Mouse (Mus musculus) forebrain, embryonic 15.5 days (tissue): ENCODE measurements around the gene Hist2h2be. TPM values are rescaled to one million over a fixed set of nuclear protein-coding genes. Genes with fewer than 3 reads are reported as not detected.
"Not testable (repeated sequence)": the region's sequence is repeated elsewhere in the genome, so short reads cannot be mapped to it uniquely, and the experiment has no call there.

Source experiments
- ATAC-seq: fragments of 200-750 bp; cut with Nextera tagmentation; replicated peaks from 2 replicates; pipeline ENCODE4 v1.8.0; 2017; ENCODE audit warnings: mild to moderate bottlenecking, moderate TSS enrichment, moderate library complexity
- H3K27ac ChIP-seq: fragments of 300-500 bp; sonication (generic); replicated peaks from 2 replicates; pipeline ENCODE4 v1.5.1; 2015; ENCODE audit warnings: mild to moderate bottlenecking, inconsistent platforms
- H3K27me3 ChIP-seq: fragments of 300-500 bp; sonication (generic); 2 replicates; pipeline ENCODE4 v1.6.1; 2015; ENCODE audit warnings: inconsistent platforms
- H3K36me3 ChIP-seq: fragments of 300-500 bp; sonication (generic); 2 replicates; pipeline ENCODE4 v1.6.1; 2015; ENCODE audit warnings: mild to moderate bottlenecking, inconsistent platforms
- H3K4me1 ChIP-seq: fragments of 300-500 bp; sonication (generic); 2 replicates; pipeline ENCODE4 v1.6.1; 2015; ENCODE audit warnings: inconsistent platforms
- H3K4me2 ChIP-seq: fragments of 300-500 bp; sonication (generic); replicated peaks from 2 replicates; pipeline ENCODE4 v1.6.1; 2015; ENCODE audit warnings: mild to moderate bottlenecking, inconsistent platforms
- H3K4me3 ChIP-seq: fragments of 300-500 bp; sonication (generic); 2 replicates; pipeline ENCODE4 v1.5.1; 2015; ENCODE audit warnings: mild to moderate bottlenecking, inconsistent platforms
- H3K9ac ChIP-seq: fragments of 300-500 bp; sonication (generic); replicated peaks from 2 replicates; pipeline ENCODE4 v1.6.1; 2015; ENCODE audit warnings: mild to moderate bottlenecking, inconsistent platforms
- H3K9me3 ChIP-seq: fragments of 300-500 bp; sonication (generic); 2 replicates; pipeline ENCODE4 v1.6.1; 2016; ENCODE audit warnings: inconsistent platforms
- WGBS: fragments of 180-500 bp; shearing (Covaris S2); methylation state at CpG from one replicate; pipeline ENCODE4 v1.1.7; 2015; ENCODE audit warnings: mixed read lengths; 5-methylcytosine and 5-hydroxymethylcytosine counted together
- polyA plus RNA-seq: library from polyadenylated mRNA; unstranded; fragments of >200 nt; fragmentation: Nextera tagmentation; extraction: Ambion mirVana; gene quantifications from 2 replicates; pipeline ENCODE4 v1.2.1, GENCODE M21; 2015

Hist2h2be gene
- polyA plus RNA-seq, 1 experiment from 2014 or later: 9.7 TPM

DNA sequence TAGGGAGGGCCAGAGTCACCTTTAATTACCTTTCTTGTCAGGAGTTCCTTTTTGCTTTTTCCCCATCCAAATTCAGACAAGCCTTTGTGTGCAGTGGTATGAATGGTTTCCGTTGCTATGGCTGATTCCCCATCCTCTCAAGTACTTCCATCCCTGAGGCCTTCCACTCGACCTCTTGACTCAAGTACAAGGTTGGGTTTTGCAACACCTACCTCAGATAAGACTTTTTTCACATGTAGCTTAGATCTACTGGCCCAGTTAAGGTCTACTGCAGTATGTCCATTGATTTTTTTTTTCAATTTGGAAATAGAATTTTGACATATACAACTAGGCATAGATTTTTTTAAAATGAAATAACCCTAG is 10.8 kb downstream of the Hist2h2be start:
- no peaks in the 10 kb centered on the region for H3K9me3 ChIP-seq
- H3K27ac ChIP-seq: no peak overlapping the region
- no peaks in the 10 kb centered on the region for H3K4me1 ChIP-seq
- H3K9ac ChIP-seq: no peak overlapping the region
- no peak overlapping the region for H3K4me3 ChIP-seq
- H3K27me3 ChIP-seq: no peaks in the 10 kb centered on the region
- no peak overlapping the region for H3K4me2 ChIP-seq
- WGBS: 49% methylated on average over 2 of the region's 2 CpGs
- H3K36me3 ChIP-seq: no peaks in the 10 kb centered on the region
- no peak for ATAC-seq

GRCm38 (mm10) chr3:96234914-96235313 is 14.0 kb downstream of the Hist2h2be start:
- Histone ChIP-seq H3K27ac (no peak overlapping the region), H3K4me2 (no peak overlapping the region), H3K9ac (no peak overlapping the region), H3K27me3 (no peaks in the 10 kb centered on the region), H3K4me1 (peaks cover 16% of the 10 kb centered on the region), H3K4me3 (no peak overlapping the region), H3K36me3 (no peaks in the 10 kb centered on the region), H3K9me3 (no peaks in the 10 kb centered on the region)
- no peak for ATAC-seq
- 95% methylated on average over 2 of the region's 2 CpGs for WGBS

GRCm38 (mm10) chr3:96235836-96236235 is 14.9 kb downstream of the Hist2h2be start:
- Histone ChIP-seq H3K27me3 (no peaks in the 10 kb centered on the region), H3K4me2 (no peak overlapping the region), H3K4me3 (no peak overlapping the region), H3K36me3 (no peaks in the 10 kb centered on the region), H3K27ac (no peak overlapping the region), H3K9ac (no peak overlapping the region), H3K4me1 (peaks cover 18% of the 10 kb centered on the region), H3K9me3 (no peaks in the 10 kb centered on the region)
- WGBS: 76% methylated on average over 3 of the region's 3 CpGs
- no peak for ATAC-seq

- H3K27me3 ChIP-seq: no peaks in the 10 kb centered on the region
- H3K36me3 ChIP-seq: no peaks in the 10 kb centered on the region
- peaks cover 23% of the 10 kb centered on the region for H3K4me1 ChIP-seq
- 83% methylated on average over 4 of the region's 4 CpGs for WGBS
- peak overlapping the region; percentile 49; the same call in 1 of the 2 replicates for H3K9ac ChIP-seq
- H3K4me3 ChIP-seq: peak overlapping the region; percentile 39
- peak overlapping the region; percentile 47 for H3K4me2 ChIP-seq
- H3K27ac ChIP-seq: no peak overlapping the region
- H3K9me3 ChIP-seq: no peaks in the 10 kb centered on the region
- ATAC-seq: no peak
Measured at GRCm38 (mm10) chr3:96236834-96237334, 16.0 kb downstream of the Hist2h2be start.

GRCm38 (mm10) chr3:96237335-96237903 is 16.5 kb downstream of the Hist2h2be start:
- Histone ChIP-seq H3K36me3 (no peaks in the 10 kb centered on the region), H3K27ac (0 out of 2 replicates have a peak overlapping the region, but pooled peaks have one; percentile 40), H3K9me3 (no peaks in the 10 kb centered on the region), H3K4me2 (peak overlapping the region; percentile 47), H3K27me3 (no peaks in the 10 kb centered on the region), H3K4me3 (peak overlapping the region; percentile 39), H3K9ac (peak overlapping the region; percentile 49), H3K4me1 (peaks cover 23% of the 10 kb centered on the region)
- 17% methylated on average over 7 of the region's 7 CpGs for WGBS
- ATAC-seq: no peak

DNA sequence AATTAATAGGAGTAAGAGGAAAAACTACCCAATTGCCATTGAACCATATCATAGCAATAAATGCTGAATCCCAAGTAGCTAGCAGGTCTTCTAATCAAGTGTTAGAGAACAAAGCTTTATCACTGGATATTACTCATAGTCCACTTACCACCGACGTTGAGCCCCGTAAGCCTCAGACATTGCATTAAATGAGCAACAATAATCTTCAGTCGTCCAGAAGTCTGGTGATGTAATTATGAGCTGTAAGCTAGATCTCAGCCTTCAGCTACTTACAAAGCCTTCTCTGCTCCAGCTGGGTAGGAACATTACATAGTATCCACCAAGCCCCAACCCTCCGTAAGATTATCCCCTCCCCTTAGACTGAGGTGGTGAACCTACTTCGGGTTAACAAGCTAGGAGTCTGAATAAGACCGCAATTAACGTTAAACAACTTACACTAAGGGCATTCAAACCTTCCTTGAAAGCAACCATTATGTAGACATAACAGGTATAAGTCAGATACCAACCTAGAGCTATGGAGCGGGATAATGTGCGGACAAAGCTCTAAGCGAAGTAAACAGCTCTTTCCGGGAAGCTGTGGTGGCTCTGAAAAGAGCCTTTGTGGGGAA is 17.1 kb downstream of the Hist2h2be start:
- Histone ChIP-seq H3K27ac (peak overlapping the region; percentile 40; the same call in 1 of the 2 replicates), H3K4me1 (peaks cover 23% of the 10 kb centered on the region), H3K36me3 (no peaks in the 10 kb centered on the region), H3K9me3 (no peaks in the 10 kb centered on the region), H3K4me3 (peak overlapping the region; percentile 39), H3K9ac (peak overlapping the region; percentile 49), H3K27me3 (no peaks in the 10 kb centered on the region), H3K4me2 (peak overlapping the region; percentile 47)
- ATAC-seq: no peak
- WGBS: under 1% methylated on average over 12 of the region's 12 CpGs

DNA sequence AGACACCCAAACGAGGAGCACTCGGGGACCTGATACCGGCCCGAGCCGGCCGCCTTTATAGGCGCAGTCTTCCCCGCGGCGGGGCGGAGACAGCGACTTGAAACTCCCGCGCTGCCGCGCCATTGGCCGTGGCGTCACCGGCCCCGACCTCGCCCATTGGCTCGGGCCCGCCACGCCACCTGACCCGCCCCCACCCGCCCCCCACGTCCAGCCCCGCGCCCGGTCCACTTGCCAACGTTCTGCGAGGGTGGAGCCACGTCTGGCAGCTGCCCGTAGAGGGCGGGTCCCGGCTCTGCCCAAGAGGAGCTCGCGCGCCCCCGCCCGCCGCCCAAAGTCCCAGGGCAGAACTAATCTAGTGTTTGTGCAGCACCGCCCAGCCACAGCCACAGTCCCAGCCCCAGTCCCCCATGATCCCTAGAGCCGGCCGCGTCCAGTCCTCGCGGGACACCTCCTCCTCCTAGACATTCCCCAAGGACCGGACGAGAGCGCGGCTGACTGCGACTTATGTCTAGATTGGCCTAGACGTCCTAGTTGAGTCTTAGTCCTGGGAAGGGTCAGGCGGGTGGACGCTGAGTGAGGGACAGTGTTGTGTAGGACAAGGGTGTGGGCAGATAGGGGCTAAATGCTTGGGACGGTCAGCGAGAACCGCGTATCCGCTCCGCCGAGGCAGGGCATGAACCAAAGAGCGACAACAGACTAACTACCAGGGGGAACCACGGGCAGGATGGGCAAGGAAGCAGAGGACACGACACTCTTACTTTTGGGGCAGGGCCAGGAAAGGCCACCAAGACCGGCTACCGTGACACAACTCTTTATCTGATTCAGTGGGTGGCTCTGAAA is 18.3 kb downstream of the Hist2h2be start, which contains the start of gene Hist2h3c2:
Gene Hist2h3c2 (minus strand): TSS at position 174 of the 840 bp plus-strand sequence.
- peak within 1 kb of the TSS; percentile 66 for H3K27ac ChIP-seq
- H3K36me3 ChIP-seq: not testable (repeated sequence)
- 1% methylated on average over 24 of the region's 68 CpGs for WGBS

DNA sequence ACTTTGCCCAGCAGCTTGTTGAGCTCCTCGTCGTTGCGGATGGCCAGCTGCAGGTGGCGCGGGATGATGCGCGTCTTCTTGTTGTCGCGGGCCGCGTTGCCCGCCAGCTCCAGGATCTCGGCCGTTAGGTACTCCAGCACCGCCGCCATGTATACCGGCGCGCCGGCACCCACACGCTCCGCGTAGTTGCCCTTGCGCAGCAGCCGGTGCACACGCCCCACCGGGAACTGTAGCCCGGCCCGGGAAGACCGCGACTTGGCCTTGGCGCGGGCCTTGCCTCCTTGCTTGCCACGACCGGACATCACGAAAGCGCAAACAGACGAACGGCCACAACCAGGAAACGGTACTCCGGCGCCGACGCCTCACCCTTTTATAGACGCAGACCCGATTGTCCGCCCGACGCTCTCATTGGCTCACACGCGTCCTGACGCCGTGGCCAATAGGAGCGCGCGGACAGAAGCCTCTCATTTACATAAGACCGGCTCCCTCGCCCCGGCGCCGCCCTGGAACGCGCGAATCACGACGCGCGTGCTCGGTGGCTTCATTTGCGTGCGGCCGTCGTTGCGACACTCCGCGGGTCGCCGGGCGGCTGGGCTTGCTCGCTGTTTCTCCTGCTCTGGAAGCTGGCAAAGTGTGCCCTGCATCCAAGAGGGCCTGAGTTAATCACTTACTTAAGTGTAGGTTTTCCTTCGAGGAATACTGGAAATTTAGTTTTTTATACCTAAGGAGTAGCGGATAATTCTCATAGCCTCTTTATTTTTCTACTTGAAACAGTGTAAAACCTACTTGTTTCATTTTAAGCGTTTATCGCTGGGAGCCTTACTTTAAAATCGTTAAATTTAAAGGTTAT is 19.3 kb downstream of the Hist2h2be start, which contains the start of gene Hist2h2aa2:
Gene Hist2h2aa2 (minus strand): TSS at position 328 of the 850 bp plus-strand sequence.
- H3K9me3 ChIP-seq, H3K36me3 ChIP-seq, H3K27me3 ChIP-seq: not testable (repeated sequence)
- ATAC-seq: peak; percentile 87
- peak within 1 kb of the TSS; percentile 38 for H3K4me3 ChIP-seq
- H3K9ac ChIP-seq: peak within 1 kb of the TSS; percentile 44
- peak within 1 kb of the TSS; percentile 89 for H3K27ac ChIP-seq
- 2% methylated on average over 47 of the region's 85 CpGs for WGBS
- peaks cover 34% of the 10 kb centered on the region for H3K4me1 ChIP-seq
- peak within 1 kb of the TSS; percentile 49 for H3K4me2 ChIP-seq

More for the DNA sequence above, 18.3 kb downstream of the Hist2h2be start, which contains the start of gene Hist2h3c2:
- Histone ChIP-seq H3K4me3 (peak within 1 kb of the TSS; percentile 39), H3K4me2 (peak within 1 kb of the TSS; percentile 47), H3K9ac (peak within 1 kb of the TSS; percentile 49), H3K4me1 (peaks cover 27% of the 10 kb centered on the region)
- not testable (repeated sequence) for H3K9me3 ChIP-seq, H3K27me3 ChIP-seq
- ATAC-seq: peak; percentile 89

GRCm38 (mm10) chr3:96240799-96241197 is 19.9 kb downstream of the Hist2h2be start:
- 65% methylated on average over 9 of the region's 9 CpGs for WGBS

GRCm38 (mm10) chr3:96243921-96244572 is 23.1 kb downstream of the Hist2h2be start:
- Histone ChIP-seq H3K4me1 (peaks cover 32% of the 10 kb centered on the region), H3K27me3 (no peaks in the 10 kb centered on the region), H3K4me3 (peak overlapping the region; percentile 44; the same call in 1 of the 2 replicates), H3K9me3 (no peaks in the 10 kb centered on the region), H3K4me2 (peak overlapping the region; percentile 47), H3K36me3 (no peaks in the 10 kb centered on the region), H3K9ac (peak overlapping the region; percentile 62), H3K27ac (peak overlapping the region; percentile 94)
- no peak for ATAC-seq
- 84% methylated on average over 7 of the region's 7 CpGs for WGBS

More at GRCm38 (mm10) chr3:96240799-96241197, 19.9 kb downstream of the Hist2h2be start:
- Histone ChIP-seq H3K27me3 (no peaks in the 10 kb centered on the region), H3K36me3 (no peaks in the 10 kb centered on the region), H3K9ac (peak overlapping the region; percentile 41), H3K27ac (peak overlapping the region; percentile 89), H3K9me3 (no peaks in the 10 kb centered on the region), H3K4me1 (peaks cover 34% of the 10 kb centered on the region), H3K4me2 (peak overlapping the region; percentile 49), H3K4me3 (peak overlapping the region; percentile 37)
- ATAC-seq: no peak
